Mouse (Mus musculus) left cerebral cortex, postnatal 14 days (tissue): ENCODE data around the gene Tmem178b. TPM values are rescaled to one million over a fixed set of nuclear protein-coding genes. Genes with fewer than 3 reads are reported as not detected.
A peak's percentile ranks its signal among the peaks of the same experiment; 100 is the strongest.

Experiments
- DNase-seq, 2 experiments: peaks; one replicate each; pipeline ENCODE4 v3.0.0; 2021 to 2022; ENCODE audit warnings: low spot score in 2 of 2, mixed read lengths in 1 of 2
- intact Hi-C: fragments of 180-260 bp; cut with DNase I; formaldehyde crosslinking; loops from one replicate; pipeline ENCODE4 v1.15.1; 2025
- total RNA-seq, 2 experiments: library from RNA; stranded (reverse); gene quantifications; 2 replicates each; pipeline ENCODE4 v1.2.3; 2021

Tmem178b gene
- total RNA-seq, 2 experiments from 2014 or later, result 392 to 420 TPM

- intact Hi-C loops, result no loop called here
- DNase-seq, result no peak
Measured at GRCm38 (mm10) chr6:40217154-40217553, 344.1 kb downstream of the Tmem178b start.

- intact Hi-C loops, result no loop called here
- DNase-seq, result no peak
Measured at GRCm38 (mm10) chr6:40217651-40218050, 344.6 kb downstream of the Tmem178b start.

GRCm38 (mm10) chr6:40220634-40221120, 347.6 kb downstream of the Tmem178b start:
- intact Hi-C loops, result no loop called here
- no peak for DNase-seq

- intact Hi-C loops, result no loop called here
- peak; percentile 55 to 75 for DNase-seq
Measured at GRCm38 (mm10) chr6:40225585-40226280, 352.7 kb downstream of the Tmem178b start.

- no peak for DNase-seq
- intact Hi-C loops, result no loop called here
Measured at GRCm38 (mm10) chr6:40228981-40229380, 355.9 kb downstream of the Tmem178b start.

- DNase-seq, result peak; percentile 56 to 72
Measured at GRCm38 (mm10) chr6:40229985-40230384, 356.9 kb downstream of the Tmem178b start.

GRCm38 (mm10) chr6:40234066-40234465, 361.0 kb downstream of the Tmem178b start:
- intact Hi-C loops, result loop anchor here (10.0 kb wide), 2 partner anchors 109 to 151 kb away; no protein-coding TSS in a partner anchor
- DNase-seq, result no peak

More at GRCm38 (mm10) chr6:40229985-40230384, 356.9 kb downstream of the Tmem178b start:
- intact Hi-C loops, result loop anchor here (10.0 kb wide), 2 partner anchors 105 to 155 kb away; no protein-coding TSS in a partner anchor

GRCm38 (mm10) chr6:40235793-40236470, 362.9 kb downstream of the Tmem178b start:
- DNase-seq, result peak; percentile 84 to 88
- intact Hi-C loops, result loop anchor here (5.0 to 10.0 kb wide), 4 partner anchors 66 to 364 kb away; partner anchors contain the start of gene Tmem178b

- DNase-seq, result peak; percentile 51 to 52
- intact Hi-C loops, result loop anchor here (5.0 to 10.0 kb wide), 4 partner anchors 65 to 365 kb away; partner anchors contain the start of gene Tmem178b
Measured at GRCm38 (mm10) chr6:40236841-40237765, 364.0 kb downstream of the Tmem178b start.

- intact Hi-C loops, result loop anchor here (5.0 to 10.0 kb wide), 4 partner anchors 63 to 367 kb away; partner anchors contain the start of gene Tmem178b
- DNase-seq, result no peak
Measured at GRCm38 (mm10) chr6:40238857-40239256, 365.8 kb downstream of the Tmem178b start.

GRCm38 (mm10) chr6:40240671-40241070, 367.6 kb downstream of the Tmem178b start:
- intact Hi-C loops, result no loop called here
- no peak for DNase-seq

- intact Hi-C loops, result no loop called here
- no peak for DNase-seq
Measured at GRCm38 (mm10) chr6:40247398-40247946, 374.4 kb downstream of the Tmem178b start.

- DNase-seq, result no peak
- intact Hi-C loops, result no loop called here
Measured at GRCm38 (mm10) chr6:40249939-40250338, 376.9 kb downstream of the Tmem178b start.

GRCm38 (mm10) chr6:40263687-40264086, 390.6 kb downstream of the Tmem178b start:
- intact Hi-C loops, result no loop called here
- peak in 1 of 2 experiments; percentile 20 for DNase-seq

GRCm38 (mm10) chr6:40300707-40301106, 427.6 kb downstream of the Tmem178b start:
- DNase-seq, result no peak
- intact Hi-C loops, result loop anchor here (5.0 to 10.0 kb wide), 2 partner anchors 63 to 486 kb away; partner anchors contain the start of gene Mrps33

- intact Hi-C loops, result loop anchor here (2.0 to 10.0 kb wide), 3 partner anchors 66 to 489 kb away; partner anchors contain the start of gene Mrps33
- DNase-seq, result peak; percentile 85 to 89
Measured at GRCm38 (mm10) chr6:40303379-40303778, 430.3 kb downstream of the Tmem178b start.
